Mouse (Mus musculus) heart, embryonic 12.5 days (tissue): ENCODE data around the gene Lactb. TPM values are rescaled to one million over a fixed set of nuclear protein-coding genes. Genes with fewer than 3 reads are reported as not detected.

Experiments
- ATAC-seq: fragments of 200-750 bp; cut with Nextera tagmentation; 2 replicates; pipeline ENCODE4 v1.8.0; 2017; ENCODE audit warnings: moderate TSS enrichment, moderate library complexity; ENCODE audit not compliant: insufficient number of reproducible peaks, low FRiP score
- H3K27ac ChIP-seq: fragments of 300-500 bp; sonication (generic); 2 replicates; pipeline ENCODE4 v1.5.1; 2016; ENCODE audit warnings: mild to moderate bottlenecking, moderate library complexity; ENCODE audit not compliant: poor library complexity, severe bottlenecking
- H3K27me3 ChIP-seq: fragments of 300-500 bp; sonication (generic); replicated peaks from 2 replicates; pipeline ENCODE4 v1.6.1; 2016; ENCODE audit warnings: mild to moderate bottlenecking, moderate library complexity
- H3K36me3 ChIP-seq: fragments of 300-500 bp; sonication (generic); 2 replicates; pipeline ENCODE4 v1.6.1; 2016; ENCODE audit warnings: mild to moderate bottlenecking, moderate library complexity
- H3K4me1 ChIP-seq: fragments of 300-500 bp; sonication (generic); replicated peaks from 2 replicates; pipeline ENCODE4 v1.6.1; 2016; ENCODE audit warnings: mild to moderate bottlenecking
- H3K4me2 ChIP-seq: fragments of 300-500 bp; sonication (generic); 2 replicates; pipeline ENCODE4 v1.6.1; 2016; ENCODE audit warnings: mild to moderate bottlenecking, moderate library complexity
- H3K4me3 ChIP-seq: fragments of 300-500 bp; sonication (generic); 2 replicates; pipeline ENCODE4 v1.5.1; 2016; ENCODE audit warnings: mild to moderate bottlenecking
- H3K9ac ChIP-seq: fragments of 300-500 bp; sonication (generic); 2 replicates; pipeline ENCODE4 v1.6.1; 2016; ENCODE audit warnings: mild to moderate bottlenecking, moderate library complexity
- H3K9me3 ChIP-seq: fragments of 300-500 bp; sonication (generic); replicated peaks from 2 replicates; pipeline ENCODE4 v1.6.1; 2016; ENCODE audit warnings: mild to moderate bottlenecking, moderate library complexity
- WGBS: fragments of 180-500 bp; shearing (Covaris S2); methylation state at CpG from one replicate; pipeline ENCODE4 v1.1.7; 2016; 5-methylcytosine and 5-hydroxymethylcytosine counted together
- polyA plus RNA-seq: library from polyadenylated mRNA; unstranded; fragments of >200 nt; fragmentation: Nextera tagmentation; extraction: Ambion mirVana; gene quantifications from 2 replicates; pipeline ENCODE4 v1.2.1, GENCODE M21; 2016

The Lactb gene
- polyA plus RNA-seq, 1 experiment from 2014 or later: 10.1 TPM

DNA sequence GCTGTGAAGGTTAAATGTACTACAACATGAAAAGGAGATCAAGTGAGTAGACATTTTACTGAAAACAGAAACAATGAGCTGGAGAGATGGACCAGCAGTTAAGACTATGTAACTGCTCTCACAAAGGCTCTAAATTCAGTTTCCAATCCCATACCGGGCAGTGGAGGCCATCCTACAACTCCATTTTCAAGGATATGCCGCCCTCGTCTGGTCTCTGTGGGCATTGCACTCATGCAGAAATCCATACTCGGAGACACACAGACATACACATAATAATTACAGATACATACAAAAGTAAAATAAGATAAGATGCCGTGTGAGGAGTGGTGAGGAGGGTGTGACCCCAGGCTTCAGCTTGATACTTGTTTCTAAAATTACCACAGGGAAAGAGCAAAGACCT is 5.2 kb upstream of the Lactb start:
- Histone ChIP-seq H3K4me3 (no peak overlapping the region), H3K27ac (no peak overlapping the region), H3K4me1 (peaks cover 4% of the 10 kb centered on the region; the same call in 1 of the 2 replicates), H3K36me3 (no peaks in the 10 kb centered on the region), H3K27me3 (no peaks in the 10 kb centered on the region), H3K4me2 (no peak overlapping the region), H3K9ac (no peak overlapping the region), H3K9me3 (no peaks in the 10 kb centered on the region)
- no peak for ATAC-seq
- WGBS: 9% methylated on average over 5 of the region's 5 CpGs

DNA sequence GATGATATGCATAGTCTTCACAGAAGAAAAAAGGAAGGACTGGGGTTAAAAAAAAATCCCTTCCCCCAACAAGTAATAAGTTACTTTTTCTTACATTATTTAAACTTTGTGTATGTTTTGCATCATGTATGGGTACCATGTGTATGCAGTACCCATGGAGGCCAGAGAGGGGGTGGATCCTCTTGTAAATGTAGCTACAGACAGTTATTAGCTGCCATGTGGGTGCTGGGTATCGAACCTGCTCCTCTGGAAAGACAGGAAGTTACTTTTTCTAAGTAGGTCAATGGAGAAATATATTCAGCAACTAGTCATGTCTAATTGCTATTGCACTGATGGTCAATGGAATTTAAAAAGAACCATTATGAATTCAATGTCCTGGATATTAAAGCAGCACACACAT is 3.2 kb upstream of the Lactb start:
- H3K4me3 ChIP-seq: no peak overlapping the region
- no peak overlapping the region for H3K27ac ChIP-seq
- no peaks in the 10 kb centered on the region for H3K27me3 ChIP-seq
- WGBS: 83% methylated on average over 1 of the region's 1 CpGs
- no peak for ATAC-seq
- H3K4me1 ChIP-seq: peaks cover 4% of the 10 kb centered on the region; the same call in 1 of the 2 replicates
- H3K36me3 ChIP-seq: no peaks in the 10 kb centered on the region
- H3K9me3 ChIP-seq: no peaks in the 10 kb centered on the region
- H3K9ac ChIP-seq: no peak overlapping the region
- H3K4me2 ChIP-seq: no peak overlapping the region

DNA sequence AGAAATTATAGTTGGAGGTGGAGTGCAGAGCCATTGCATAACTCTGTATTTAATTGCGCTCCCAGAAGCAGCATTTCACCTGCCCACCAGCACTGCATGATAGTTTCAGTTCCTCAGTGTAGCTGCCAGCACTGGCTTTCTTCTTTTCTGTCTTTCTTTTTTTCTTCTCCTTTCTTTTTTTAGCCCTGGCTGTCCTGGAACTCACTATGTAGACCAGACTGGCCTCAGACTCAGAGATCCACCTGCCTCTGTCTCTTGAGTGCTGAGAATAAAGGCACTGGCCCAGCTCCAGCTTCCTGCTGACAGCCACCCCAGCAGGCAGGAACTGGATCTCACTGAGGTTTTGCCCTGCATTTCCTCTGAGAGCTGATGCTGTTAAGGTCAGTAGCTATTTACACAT is 2.7 kb upstream of the Lactb start:
- 95% methylated on average over 1 of the region's 1 CpGs for WGBS
- Histone ChIP-seq H3K4me1 (peaks cover 4% of the 10 kb centered on the region; the same call in 1 of the 2 replicates), H3K36me3 (no peaks in the 10 kb centered on the region), H3K27me3 (no peaks in the 10 kb centered on the region), H3K9ac (no peak overlapping the region), H3K4me2 (no peak overlapping the region), H3K9me3 (no peaks in the 10 kb centered on the region), H3K27ac (no peak overlapping the region), H3K4me3 (no peak overlapping the region)
- no peak for ATAC-seq

DNA sequence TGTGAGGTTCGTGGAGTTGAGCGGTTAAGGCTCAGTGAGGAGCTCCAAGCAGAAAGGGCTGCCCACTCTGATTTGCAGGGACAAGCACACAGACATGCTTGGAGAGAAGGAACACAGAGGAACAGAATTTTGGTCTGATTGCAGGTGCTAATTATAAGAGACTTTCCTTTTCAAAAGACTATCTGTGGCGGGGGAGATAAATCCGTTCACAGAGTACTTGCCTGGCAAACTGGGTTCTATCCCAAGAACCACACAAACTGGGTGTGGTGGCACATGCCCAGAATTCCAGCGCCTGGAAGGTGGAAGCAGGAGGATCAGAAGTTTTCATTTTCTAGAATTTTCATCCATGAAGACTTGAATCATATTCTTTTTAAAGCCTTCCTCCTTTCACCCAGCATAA is 1.8 kb upstream of the Lactb start:
- Histone ChIP-seq H3K9me3 (no peaks in the 10 kb centered on the region), H3K4me2 (no peak overlapping the region), H3K36me3 (no peaks in the 10 kb centered on the region), H3K27ac (no peak overlapping the region), H3K4me3 (no peak overlapping the region), H3K9ac (no peak overlapping the region), H3K27me3 (no peaks in the 10 kb centered on the region), H3K4me1 (peaks cover 4% of the 10 kb centered on the region; the same call in 1 of the 2 replicates)
- WGBS: 78% methylated on average over 5 of the region's 5 CpGs
- ATAC-seq: no peak

DNA sequence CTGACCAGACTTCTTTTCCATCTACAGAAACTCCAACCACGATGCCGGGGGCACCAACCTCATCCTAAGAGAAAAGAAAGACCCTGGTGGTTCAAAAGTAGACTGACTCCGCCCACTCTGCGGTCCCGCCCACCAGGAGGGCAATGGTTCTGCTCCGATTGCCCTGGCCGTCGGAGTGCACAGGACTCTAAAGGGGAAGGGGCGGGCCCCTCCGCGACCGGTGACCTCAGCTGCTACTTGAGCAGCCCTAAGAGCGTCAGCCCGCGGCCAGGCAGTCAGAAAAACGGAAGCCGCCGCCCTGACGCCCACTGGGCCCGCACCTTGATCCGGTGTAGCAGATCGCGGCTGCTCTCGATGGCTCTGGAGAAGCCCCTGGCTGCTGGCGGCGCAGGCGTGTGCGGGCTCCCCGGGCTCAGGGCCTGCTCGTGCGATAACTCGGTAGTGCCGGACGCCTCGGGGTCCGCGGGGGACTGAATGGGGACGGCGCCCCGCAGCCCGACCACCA is 511 bp downstream of the Lactb start:
- Histone ChIP-seq H3K9me3 (no peaks in the 10 kb centered on the region), H3K4me2 (peak overlapping the region; percentile 75), H3K4me1 (peaks cover 4% of the 10 kb centered on the region; the same call in 1 of the 2 replicates), H3K4me3 (peak overlapping the region; percentile 76), H3K27ac (peak overlapping the region; percentile 84), H3K9ac (peak overlapping the region; percentile 78), H3K36me3 (peaks cover 14% of the 10 kb centered on the region), H3K27me3 (no peaks in the 10 kb centered on the region)
- ATAC-seq: peak; percentile 95
- WGBS: under 1% methylated on average over 41 of the region's 41 CpGs

DNA sequence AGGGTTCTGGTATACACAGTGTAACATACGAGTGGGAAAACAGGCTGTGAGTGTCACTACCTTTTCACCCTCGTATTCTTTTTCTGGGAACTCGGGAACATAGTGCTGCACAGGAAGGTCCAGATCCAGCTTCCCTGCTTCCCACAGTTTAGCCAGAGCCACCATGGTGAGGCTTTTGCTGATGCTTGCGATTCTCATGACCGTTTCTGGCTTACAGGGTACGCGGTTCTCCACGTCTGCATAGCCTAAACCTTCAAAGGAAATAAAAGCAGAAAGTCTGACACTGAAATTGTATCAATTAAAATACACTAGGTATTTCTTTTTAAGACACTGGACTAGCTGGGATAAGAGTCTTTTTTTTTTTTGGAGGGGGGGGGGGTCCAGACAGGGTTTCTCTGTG is 4.2 kb downstream of the Lactb start:
- Histone ChIP-seq H3K9me3 (no peaks in the 10 kb centered on the region), H3K4me2 (no peak overlapping the region), H3K36me3 (peaks cover 22% of the 10 kb centered on the region), H3K27me3 (no peaks in the 10 kb centered on the region), H3K9ac (no peak overlapping the region), H3K4me1 (peaks cover 4% of the 10 kb centered on the region; the same call in 1 of the 2 replicates), H3K4me3 (no peak overlapping the region), H3K27ac (no peak overlapping the region)
- WGBS: 82% methylated on average over 8 of the region's 8 CpGs
- no peak for ATAC-seq

DNA sequence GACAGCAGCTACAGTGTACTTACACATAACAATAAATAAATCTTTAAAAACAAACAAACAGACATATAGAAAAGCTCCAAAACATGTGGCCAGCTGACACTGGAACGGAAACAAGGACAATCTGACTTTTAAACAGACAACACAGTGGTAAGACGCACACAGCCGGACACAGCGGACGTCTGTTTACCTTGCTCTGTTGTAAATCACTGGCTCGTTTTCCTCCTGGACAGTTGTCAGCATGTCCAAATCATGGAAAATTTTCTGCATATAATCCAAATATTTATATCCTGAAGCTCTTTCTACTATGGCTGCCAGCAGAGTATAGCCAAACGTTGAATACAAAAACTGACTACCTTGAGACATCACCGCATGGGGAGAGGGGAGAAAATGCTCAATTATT is 7.8 kb downstream of the Lactb start:
- Histone ChIP-seq H3K27ac (no peak overlapping the region), H3K9me3 (no peaks in the 10 kb centered on the region), H3K4me2 (no peak overlapping the region), H3K9ac (no peak overlapping the region), H3K4me3 (no peak overlapping the region), H3K4me1 (no peaks in the 10 kb centered on the region), H3K36me3 (peaks cover 25% of the 10 kb centered on the region), H3K27me3 (no peaks in the 10 kb centered on the region)
- no peak for ATAC-seq
- 87% methylated on average over 8 of the region's 8 CpGs for WGBS

DNA sequence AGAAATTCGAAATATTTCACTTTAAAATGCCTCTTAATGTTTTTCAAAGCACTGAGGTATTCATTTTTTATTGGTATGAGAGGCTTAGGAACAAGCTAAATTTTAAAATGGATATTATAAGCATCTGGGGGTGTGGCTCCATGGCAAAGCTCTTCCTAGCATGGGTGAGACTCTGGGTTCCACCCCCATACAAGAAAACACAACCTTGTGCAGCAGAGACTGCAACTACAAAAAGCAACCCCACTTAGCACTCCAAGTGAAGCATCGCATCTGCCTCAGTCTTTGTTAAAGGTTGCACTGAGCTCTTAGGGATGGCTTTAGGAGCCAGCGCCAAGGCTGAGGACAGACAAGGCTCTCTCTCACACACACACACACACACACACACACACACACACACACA is 13.8 kb downstream of the Lactb start:
- Histone ChIP-seq H3K27me3 (no peaks in the 10 kb centered on the region), H3K27ac (no peak overlapping the region), H3K4me3 (no peak overlapping the region), H3K4me2 (no peak overlapping the region), H3K9ac (no peak overlapping the region), H3K4me1 (no peaks in the 10 kb centered on the region), H3K36me3 (peaks cover 3% of the 10 kb centered on the region), H3K9me3 (no peaks in the 10 kb centered on the region)
- 71% methylated on average over 3 of the region's 3 CpGs for WGBS
- no peak for ATAC-seq

DNA sequence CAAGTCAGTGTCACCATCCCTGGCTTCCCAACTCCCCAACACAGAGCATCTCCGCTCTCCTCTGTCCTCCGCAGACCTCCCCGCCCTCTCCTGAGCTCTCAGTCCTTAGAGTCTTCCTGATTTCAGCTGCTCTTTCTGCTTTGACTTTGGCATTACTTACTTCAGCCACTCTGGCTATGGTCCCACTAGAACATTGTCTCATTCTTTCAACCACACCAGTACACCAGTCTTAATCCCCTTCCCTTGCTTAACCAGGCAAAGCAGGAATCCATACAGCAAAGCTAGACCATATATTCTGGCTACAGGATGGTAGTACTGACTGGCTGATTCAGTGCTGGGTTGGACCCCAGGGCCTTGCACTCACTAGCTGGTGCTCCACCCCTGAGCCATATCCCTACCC is 17.8 kb downstream of the Lactb start:
- H3K9ac ChIP-seq: no peak overlapping the region
- ATAC-seq: no peak

DNA sequence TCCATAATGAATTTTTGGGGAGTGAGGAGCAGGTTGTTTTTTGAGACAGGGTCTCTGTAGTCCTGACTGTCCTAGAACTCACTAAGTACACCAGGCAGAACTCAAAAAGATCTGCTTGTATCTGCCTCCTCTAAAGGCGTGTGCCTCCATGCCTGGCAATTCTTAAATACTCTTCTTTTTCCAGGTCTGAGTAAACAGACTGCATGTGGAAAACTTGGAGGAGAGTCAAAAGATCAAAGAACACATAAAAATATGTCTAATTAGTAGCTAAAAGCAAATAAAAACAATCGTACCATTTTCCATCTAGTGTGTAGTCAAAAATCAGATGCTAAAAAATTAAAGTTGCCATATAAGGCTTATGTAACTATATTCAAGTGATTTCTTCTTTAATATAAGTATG is 22.4 kb downstream of the Lactb start:
- H3K9ac ChIP-seq: no peak overlapping the region
- ATAC-seq: no peak
- no peaks in the 10 kb centered on the region for H3K4me1 ChIP-seq
- no peaks in the 10 kb centered on the region for H3K9me3 ChIP-seq
- WGBS: 75% methylated on average over 2 of the region's 2 CpGs
- H3K27me3 ChIP-seq: no peaks in the 10 kb centered on the region
- H3K27ac ChIP-seq: no peak overlapping the region
- no peak overlapping the region for H3K4me3 ChIP-seq
- H3K4me2 ChIP-seq: no peak overlapping the region
- peaks cover 16% of the 10 kb centered on the region for H3K36me3 ChIP-seq

More for the DNA sequence above, 17.8 kb downstream of the Lactb start:
- H3K27me3 ChIP-seq: no peaks in the 10 kb centered on the region
- 83% methylated on average over 3 of the region's 3 CpGs for WGBS
- no peaks in the 10 kb centered on the region for H3K4me1 ChIP-seq
- H3K4me3 ChIP-seq: no peak overlapping the region
- no peak overlapping the region for H3K27ac ChIP-seq
- H3K36me3 ChIP-seq: 0 out of 2 replicates have a peak, but pooled peaks cover 4% of the 10 kb centered on the region
- no peaks in the 10 kb centered on the region for H3K9me3 ChIP-seq
- no peak overlapping the region for H3K4me2 ChIP-seq

DNA sequence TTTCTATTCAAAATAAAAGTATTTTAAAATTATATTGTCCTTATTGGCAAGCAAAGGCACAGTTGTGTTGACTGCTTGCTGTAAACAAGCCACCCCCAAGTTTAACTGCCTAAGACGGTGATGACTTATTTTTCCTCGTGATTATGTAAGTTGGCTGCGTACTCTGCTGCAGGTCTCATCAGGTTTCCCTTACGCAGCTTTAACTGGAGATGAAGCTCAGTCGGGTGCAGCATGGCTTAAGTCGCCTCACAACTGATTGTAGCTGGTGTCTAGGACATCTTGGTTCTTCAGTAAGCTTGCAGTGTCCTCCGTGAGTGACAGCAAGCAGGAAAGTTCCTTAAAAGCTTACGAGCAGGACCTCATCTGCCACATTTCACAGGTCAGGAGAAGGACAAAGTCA is 23.0 kb downstream of the Lactb start:
- H3K27me3 ChIP-seq: no peaks in the 10 kb centered on the region
- H3K9ac ChIP-seq: no peak overlapping the region
- H3K9me3 ChIP-seq: no peaks in the 10 kb centered on the region
- H3K27ac ChIP-seq: no peak overlapping the region
- H3K36me3 ChIP-seq: peaks cover 19% of the 10 kb centered on the region
- no peaks in the 10 kb centered on the region for H3K4me1 ChIP-seq
- no peak for ATAC-seq
- WGBS: 75% methylated on average over 8 of the region's 8 CpGs
- no peak overlapping the region for H3K4me3 ChIP-seq
- H3K4me2 ChIP-seq: no peak overlapping the region

DNA sequence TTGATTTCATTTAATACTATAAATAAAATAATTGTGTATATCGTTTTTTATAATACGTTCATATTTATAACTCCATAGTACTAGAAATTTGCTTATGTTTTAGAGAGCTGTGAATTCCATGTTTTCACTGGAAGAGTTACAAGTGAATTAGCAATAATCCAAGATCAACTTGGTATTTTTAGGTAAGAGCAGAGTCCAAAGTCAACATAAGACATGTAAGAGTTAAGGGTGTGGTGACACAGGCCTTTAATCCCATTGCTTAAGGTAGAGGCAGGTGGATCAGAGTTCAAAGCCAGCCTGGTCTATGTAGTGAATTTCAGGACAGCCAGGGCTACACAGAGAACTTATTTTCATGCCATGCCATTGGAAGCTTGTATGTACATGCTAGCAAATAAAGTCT is 26.7 kb downstream of the Lactb start:
- Histone ChIP-seq H3K27me3 (no peaks in the 10 kb centered on the region), H3K4me3 (no peak overlapping the region), H3K9ac (no peak overlapping the region), H3K4me2 (no peak overlapping the region), H3K9me3 (no peaks in the 10 kb centered on the region), H3K4me1 (peaks cover 7% of the 10 kb centered on the region; the same call in 1 of the 2 replicates), H3K27ac (no peak overlapping the region), H3K36me3 (peaks cover 14% of the 10 kb centered on the region)
- 92% methylated on average over 2 of the region's 2 CpGs for WGBS
- ATAC-seq: no peak
